ENCODE assay signal across 8 mouse cellular contexts in the genomic region with DNA sequence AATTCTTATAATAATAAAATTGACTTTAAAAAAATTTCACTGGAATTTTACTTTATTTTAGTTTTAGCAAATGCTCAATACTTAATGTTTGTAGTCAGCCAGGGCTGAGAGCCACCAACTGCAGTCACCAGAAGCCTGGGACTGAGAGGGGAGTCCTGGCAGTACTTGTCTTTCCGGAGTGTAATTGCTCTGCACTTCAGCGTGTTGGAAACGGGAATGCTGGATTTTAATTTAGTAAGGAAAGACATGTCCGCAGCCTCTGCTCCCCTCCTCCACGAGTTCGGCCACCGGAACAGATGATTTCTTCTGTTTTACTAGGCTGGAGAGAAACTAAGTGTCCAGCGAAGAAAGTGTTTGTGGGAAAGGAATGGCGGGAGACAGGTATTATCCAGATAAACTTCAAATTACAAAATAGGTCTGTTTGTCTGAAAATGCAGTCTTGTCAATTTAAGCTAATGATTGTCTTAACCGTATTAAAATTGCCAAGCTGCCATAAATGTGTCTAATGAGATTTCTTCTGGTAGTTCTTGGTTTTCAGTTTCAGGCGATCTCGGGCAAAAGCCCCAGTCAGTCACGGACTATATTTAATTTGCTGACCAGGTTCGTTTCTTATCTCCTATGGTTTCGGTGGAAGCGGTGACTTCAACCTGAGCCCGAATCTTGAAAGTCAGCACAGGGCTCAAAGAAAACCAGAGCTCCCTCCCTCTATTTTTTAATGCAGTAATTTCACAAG. TPM values are rescaled to one million over a fixed set of nuclear protein-coding genes. Genes with fewer than 3 reads are reported as not detected.
A peak's percentile ranks its signal among the peaks of the same experiment; 100 is the strongest.
DNase-seq lines count a peak whose midpoint lies in the region; ATAC-seq and TF ChIP-seq lines count a peak whose summit lies in the region.

No protein-coding gene starts in this region.

- H3K4me3 ChIP-seq in left cerebral cortex, adult 2 months = peak overlapping the region; percentile 71
- H3K4me3 ChIP-seq in hindbrain, embryonic 10.5 days = peak overlapping the region; percentile 92
- peak overlapping the region; percentile 87 for H3K4me3 ChIP-seq in liver, embryonic 16.5 days (ENCODE audit: low read depth, low read length)

- no peak for ATAC-seq in liver, embryonic 16.5 days (ENCODE audit: low read depth)
- ATAC-seq in CD4-positive, CD25-positive, alpha-beta regulatory T cell, adult 4 months = no peak
- no peak for ATAC-seq in megakaryocyte-erythroid progenitor cell, adult 5-6 weeks (replicated peaks; ENCODE audit: low FRiP score, low TSS enrichment, poor library complexity, severe bottlenecking)

- H3K4me2 ChIP-seq in liver, embryonic 16.5 days (ENCODE audit: low read depth, low read length) = peak overlapping the region; percentile 80

- peak overlapping the region; percentile 50; the same call in 1 of the 2 replicates for H3K27ac ChIP-seq in left cerebral cortex, adult 2 months
- peak overlapping the region; percentile 97 for H3K27ac ChIP-seq in hindbrain, embryonic 10.5 days
- H3K27ac ChIP-seq in liver, embryonic 16.5 days (ENCODE audit: low read length) = peak overlapping the region; percentile 67

- 25% methylated on average over 17 of the region's 17 CpGs for WGBS in hindbrain, embryonic 10.5 days
- 20% methylated on average over 17 of the region's 17 CpGs for WGBS in liver, embryonic 16.5 days (ENCODE audit: insufficient replicate concordance)

- H3K4me1 ChIP-seq in hindbrain, embryonic 10.5 days (replicated peaks) = peaks cover 29% of the 10 kb centered on the region
- H3K4me1 ChIP-seq in liver, embryonic 16.5 days (ENCODE audit: control insufficient read depth, low read depth, low read length) = peaks cover 11% of the 10 kb centered on the region

- no peak for TF ChIP-seq CTCF in left cerebral cortex, adult 2 months (IDR thresholded peaks at IDR 0.05)

- intact Hi-C loops in left cerebral cortex, adult 2 months (cut with DNase I) = loop anchor here (5.0 to 10.0 kb wide), 4 partner anchors 40 to 483 kb away; no protein-coding TSS in a partner anchor
- intact Hi-C loops in left cerebral cortex, postnatal 36 days (cut with DNase I) = loop anchor here (5.0 to 10.0 kb wide), 2 partner anchors 110 to 227 kb away; a partner anchor contains a TSS

- H3K9me3 ChIP-seq in hindbrain, embryonic 10.5 days = no peaks in the 10 kb centered on the region
- no peaks in the 10 kb centered on the region for H3K9me3 ChIP-seq in liver, embryonic 16.5 days (replicated peaks; ENCODE audit: control insufficient read depth, low read length)

- no peaks in the 10 kb centered on the region for H3K36me3 ChIP-seq in hindbrain, embryonic 10.5 days
- no peaks in the 10 kb centered on the region for H3K36me3 ChIP-seq in liver, embryonic 16.5 days (ENCODE audit: control insufficient read depth, insufficient read depth)

- no peaks in the 10 kb centered on the region for H3K27me3 ChIP-seq in hindbrain, embryonic 10.5 days (ENCODE audit: insufficient read depth, poor library complexity, severe bottlenecking)
- H3K27me3 ChIP-seq in liver, embryonic 16.5 days (ENCODE audit: control insufficient read depth, insufficient read depth, low read depth, low read length) = no peaks in the 10 kb centered on the region

- peak overlapping the region; percentile 55 for H3K9ac ChIP-seq in liver, embryonic 16.5 days (ENCODE audit: low read depth, low read length)

- no peak for DNase-seq in left cerebral cortex, adult 2 months (ENCODE audit: extremely low spot score in 1 of 2, low spot score in 2 of 2)
- no peak for DNase-seq in left cerebral cortex, postnatal 36 days (ENCODE audit: low spot score in 2 of 2)
- peak; percentile 11 for DNase-seq in c-Kit-negative CD71-positive TER-119-positive erythroid progenitor cells, embryonic 14.5 days (ENCODE audit: low read depth, low spot score)
- no peak for DNase-seq in hindbrain, embryonic 10.5 days (ENCODE audit: low spot score)
- no peak for DNase-seq in gastrocnemius, postnatal 4 days (ENCODE audit: low spot score in 2 of 2)

RNA-seq across cellular contexts. Expression of a gene that starts 2.5 kb away (rescaled TPM):
- 10 to 100 TPM; 33.3 to 33.8 TPM for total RNA-seq in left cerebral cortex, adult 2 months (2021)
- total RNA-seq in left cerebral cortex, postnatal 36 days (2021) = 10 to 100 TPM; 31.3 to 33.0 TPM
- polyA plus RNA-seq in hindbrain, embryonic 10.5 days (2016; fragmentation: Nextera tagmentation; extraction: Ambion mirVana) = 16.9 and 26.2 TPM in 2 replicates
- polyA plus RNA-seq in liver, embryonic 16.5 days (2015; fragmentation: Nextera tagmentation; extraction: Ambion mirVana) = 15.3 and 15.4 TPM in 2 replicates
- 10 to 100 TPM; 58.1 to 74.3 TPM for polyA plus RNA-seq in CD4-positive, CD25-positive, alpha-beta regulatory T cell, adult 4 months (2017; shearing (Covaris generic))
- 10 to 100 TPM; 49.9 to 62.8 TPM for total RNA-seq in gastrocnemius, postnatal 4 days (2021)
- 12.7 and 16.4 TPM in 2 replicates for total RNA-seq in megakaryocyte-erythroid progenitor cell, adult 5-6 weeks (2014; fragmentation: Nextera tagmentation)
- 20.2 and 25.7 TPM in 2 replicates for total RNA-seq in megakaryocyte-erythroid progenitor cell, adult 5-6 weeks (2017)
